Mouse (Mus musculus): ENCODE measurements around the gene Heatr3. TPM values are rescaled to one million over a fixed set of nuclear protein-coding genes. Genes with fewer than 3 reads are reported as not detected.

The Heatr3 gene
- total and polyA plus RNA-seq, 3 experiments, result 46.6 to 126 (median 92.6) TPM

GRCm38 (mm10) chr8:88109241-88109640, 28.4 kb upstream of the Heatr3 start:
- in situ Hi-C loops (cut with MboI; ENCODE audit: low pct_ligation_motif_present, low pct_unique_long_range_greater_than_20kb, low sequenced_read_pairs) (no loop called here), dilution Hi-C loops (cut with MboI; ENCODE audit: extremely low pct_ligation_motif_present, extremely low pct_unique_long_range_greater_than_20kb, low sequenced_read_pairs) (no loop called here)
- peak; percentile 6 for DNase-seq (ENCODE audit: extremely low read depth)
- Histone ChIP-seq H3K36me3 (replicated peaks in 1 of 2; ENCODE audit: control insufficient read depth in 1 of 2, insufficient read depth in 1 of 2, low read length in 1 of 2) (no peaks in the 10 kb centered on the region), H3K9me3 (replicated peaks; ENCODE audit: low read length) (no peaks in the 10 kb centered on the region), H3K27ac (ENCODE audit: insufficient read depth, low read depth) (no peak overlapping the region), H3K79me2 (replicated peaks; ENCODE audit: control insufficient read depth, extremely low read depth, insufficient read depth, poor library complexity, severe bottlenecking) (no peaks in the 10 kb centered on the region), H3K27me3 (replicated peaks) (peaks cover 2% of the 10 kb centered on the region), H3K4me1 (ENCODE audit: control insufficient read depth in 1 of 2, insufficient read depth in 2 of 2) (no peaks in the 10 kb centered on the region), H3K4me3 (replicated peaks in 1 of 3; ENCODE audit: low read depth in 2 of 3, low read length in 2 of 3, poor library complexity in 1 of 3) (no peak overlapping the region), H3K4me2 (ENCODE audit: insufficient read depth, low read depth, poor library complexity, severe bottlenecking) (no peak overlapping the region), H3K9ac (ENCODE audit: insufficient read depth, low read depth) (no peak overlapping the region)
- TF ChIP-seq CTCF (conservative IDR thresholded peaks at IDR 0.05 in 1 of 2, IDR thresholded peaks at IDR 0.05 in 1 of 2; ENCODE audit: low read depth in 2 of 2, low read length in 2 of 2) (peak in 1 of 2 experiments; percentile 30; a peak in 2 of 4 replicates), ETS1 (conservative IDR thresholded peaks at IDR 0.05; ENCODE audit: low read depth, low read length) (no peak), USF1 (IDR thresholded peaks at IDR 0.05; ENCODE audit: low read depth, low read length) (no peak)

DNA sequence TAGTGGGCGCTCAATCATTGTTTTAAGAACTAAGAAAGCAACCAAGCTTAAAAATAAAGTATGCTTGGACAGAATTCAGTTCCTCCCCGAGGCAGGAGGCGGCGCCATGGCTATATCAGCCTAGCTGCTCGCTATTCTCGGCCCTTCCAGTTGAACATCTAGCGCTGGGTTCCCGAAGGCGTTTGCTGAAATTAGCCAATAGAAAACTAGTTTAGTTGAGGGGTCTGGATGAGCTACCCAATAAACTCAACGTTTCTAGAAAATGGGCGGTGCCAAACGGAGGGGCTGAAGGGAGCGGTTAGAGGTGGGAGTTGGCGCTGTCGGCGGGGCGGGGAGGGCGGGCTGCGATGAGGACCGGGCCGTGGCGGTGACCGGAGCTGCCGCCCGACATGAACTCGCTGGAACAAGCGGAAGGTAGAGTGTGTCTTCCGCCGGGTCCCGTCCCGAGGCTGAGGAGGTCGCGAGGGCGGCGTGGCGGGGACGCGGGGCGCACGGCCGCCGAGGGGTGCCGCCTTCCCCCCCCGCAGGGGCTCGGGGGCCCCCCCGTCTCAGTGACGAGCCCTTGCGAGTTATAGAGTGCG, 19.1 kb upstream of the Heatr3 start, which contains the start of gene Cnep1r1:
Cnep1r1 (plus strand) TSS at position 314 of the 581 bp plus-strand sequence.
- peak; percentile 96 for DNase-seq (ENCODE audit: extremely low read depth)
- peaks cover 12% of the 10 kb centered on the region for H3K27me3 ChIP-seq (replicated peaks)
- H3K9me3 ChIP-seq (replicated peaks; ENCODE audit: low read length), result no peaks in the 10 kb centered on the region
- peak within 1 kb of the TSS; percentile 94 for H3K4me2 ChIP-seq (ENCODE audit: insufficient read depth, low read depth, poor library complexity, severe bottlenecking)
- peak within 1 kb of the TSS; percentile 80 for H3K9ac ChIP-seq (ENCODE audit: insufficient read depth, low read depth)
- H3K79me2 ChIP-seq (replicated peaks; ENCODE audit: control insufficient read depth, extremely low read depth, insufficient read depth, poor library complexity, severe bottlenecking), result peaks cover 19% of the 10 kb centered on the region
- H3K27ac ChIP-seq (ENCODE audit: insufficient read depth, low read depth), result peak within 1 kb of the TSS; percentile 37; the same call in 1 of the 2 replicates
- dilution Hi-C loops (cut with MboI; ENCODE audit: extremely low pct_ligation_motif_present, extremely low pct_unique_long_range_greater_than_20kb, low sequenced_read_pairs), result no loop called here
- peaks cover 0 to 3% of the 10 kb centered on the region in 2 experiments; a peak in 1 of 4 replicates for H3K4me1 ChIP-seq (ENCODE audit: control insufficient read depth in 1 of 2, insufficient read depth in 2 of 2)
- H3K4me3 ChIP-seq (replicated peaks in 1 of 3; ENCODE audit: low read depth in 2 of 3, low read length in 2 of 3, poor library complexity in 1 of 3), result peak within 1 kb of the TSS; percentile 90 to 94 (median 91)
- peaks cover 10 to 20% of the 10 kb centered on the region in 2 experiments for H3K36me3 ChIP-seq (replicated peaks in 1 of 2; ENCODE audit: control insufficient read depth in 1 of 2, insufficient read depth in 1 of 2, low read length in 1 of 2)
- in situ Hi-C loops (cut with MboI; ENCODE audit: low pct_ligation_motif_present, low pct_unique_long_range_greater_than_20kb, low sequenced_read_pairs), result no loop called here
- TF ChIP-seq USF2 (conservative IDR thresholded peaks at IDR 0.05; ENCODE audit: low read depth, low read length), result no peak
- peak; percentile 74 for TF ChIP-seq ELF1 (IDR thresholded peaks at IDR 0.05; ENCODE audit: low read depth, low read length)
- TF ChIP-seq USF1 (IDR thresholded peaks at IDR 0.05; ENCODE audit: low read depth, low read length), result no peak
- peak; percentile 77; the same call in 1 of the 2 replicates for TF ChIP-seq ZMIZ1 (IDR thresholded peaks at IDR 0.05; ENCODE audit: low read depth, low read length)
- TF ChIP-seq SIN3A (IDR thresholded peaks at IDR 0.05; ENCODE audit: low read length), result peak; percentile 38; the same call in 1 of the 2 replicates
- peak; percentile 63; the same call in 1 of the 2 replicates for TF ChIP-seq TBP (conservative IDR thresholded peaks at IDR 0.05; ENCODE audit: low read depth, low read length)
- TF ChIP-seq MAZ (IDR thresholded peaks at IDR 0.05; ENCODE audit: low read depth, low read length), result peak; percentile 91
- peak; percentile 89; the same call in 1 of the 2 replicates for TF ChIP-seq KAT2A (IDR thresholded peaks at IDR 0.05; ENCODE audit: insufficient replicate concordance, low read length)
- TF ChIP-seq MEF2A (IDR thresholded peaks at IDR 0.05; ENCODE audit: borderline replicate concordance, low read depth, low read length), result peak; percentile 67; the same call in 1 of the 2 replicates
- TF ChIP-seq ZNF384 (IDR thresholded peaks at IDR 0.05; ENCODE audit: low read depth, low read length), result no peak
- TF ChIP-seq CTCF (conservative IDR thresholded peaks at IDR 0.05 in 1 of 2, IDR thresholded peaks at IDR 0.05 in 1 of 2; ENCODE audit: low read depth in 2 of 2, low read length in 2 of 2), result peak in 1 of 2 experiments; percentile 88; a peak in 2 of 4 replicates
- TF ChIP-seq ZKSCAN1 (IDR thresholded peaks at IDR 0.05; ENCODE audit: borderline replicate concordance, low read depth, low read length), result no peak
- peak; percentile 53 for TF ChIP-seq SMC3 (IDR thresholded peaks at IDR 0.05; ENCODE audit: low read depth, low read length)
- no peak for TF ChIP-seq BHLHE40 (IDR thresholded peaks at IDR 0.05; ENCODE audit: low read depth, low read length)
- TF ChIP-seq E2F4 (IDR thresholded peaks at IDR 0.05; ENCODE audit: insufficient replicate concordance, low read depth, low read length), result peak; percentile 36; the same call in 1 of the 2 replicates
- no peak for TF ChIP-seq MAX (IDR thresholded peaks at IDR 0.05; ENCODE audit: low read length)
- TF ChIP-seq GABPA (IDR thresholded peaks at IDR 0.05; ENCODE audit: insufficient replicate concordance, low read depth, low read length), result peak; percentile 66
- TF ChIP-seq MYC (IDR thresholded peaks at IDR 0.05; ENCODE audit: low read depth, low read length), result 0 out of 2 replicates have a peak, but pooled peaks have one; percentile 8
- TF ChIP-seq NELFE (IDR thresholded peaks at IDR 0.05; ENCODE audit: low read depth, low read length), result peak; percentile 82
- no peak for TF ChIP-seq JUN (IDR thresholded peaks at IDR 0.05; ENCODE audit: insufficient read depth, low read depth, low read length)
- TF ChIP-seq EP300 (IDR thresholded peaks at IDR 0.05; ENCODE audit: low read length), result no peak
- TF ChIP-seq PAX5 (IDR thresholded peaks at IDR 0.05; ENCODE audit: low read length), result no peak
- TF ChIP-seq NRF1 (IDR thresholded peaks at IDR 0.05; ENCODE audit: low read depth, low read length), result peak; percentile 33; the same call in 1 of the 2 replicates
- peak; percentile 47 for TF ChIP-seq RAD21 (IDR thresholded peaks at IDR 0.05; ENCODE audit: low read depth, low read length)
- peak; percentile 32; the same call in 1 of the 2 replicates for TF ChIP-seq MXI1 (IDR thresholded peaks at IDR 0.05; ENCODE audit: low read depth, low read length)
- no peak for TF ChIP-seq MAFK (IDR thresholded peaks at IDR 0.05; ENCODE audit: insufficient replicate concordance, low read length)
- TF ChIP-seq ETS1 (conservative IDR thresholded peaks at IDR 0.05; ENCODE audit: low read depth, low read length), result no peak
- TF ChIP-seq POLR2AphosphoS2 (IDR thresholded peaks at IDR 0.05; ENCODE audit: low read depth, low read length), result no peak
- no peak; the same call in 1 of the 2 replicates for TF ChIP-seq TCF12 (IDR thresholded peaks at IDR 0.05; ENCODE audit: low read depth, low read length)
- no peak for TF ChIP-seq ZC3H11A (IDR thresholded peaks at IDR 0.05; ENCODE audit: low read depth, low read length)
